Mouse (Mus musculus): ENCODE results near the gene Tgm2. TPM values are rescaled to one million over a fixed set of nuclear protein-coding genes. Genes with fewer than 3 reads are reported as not detected.

The Tgm2 gene
- total RNA-seq (2021), result 10 to 100 TPM; 11.2 to 11.5 TPM

DNA sequence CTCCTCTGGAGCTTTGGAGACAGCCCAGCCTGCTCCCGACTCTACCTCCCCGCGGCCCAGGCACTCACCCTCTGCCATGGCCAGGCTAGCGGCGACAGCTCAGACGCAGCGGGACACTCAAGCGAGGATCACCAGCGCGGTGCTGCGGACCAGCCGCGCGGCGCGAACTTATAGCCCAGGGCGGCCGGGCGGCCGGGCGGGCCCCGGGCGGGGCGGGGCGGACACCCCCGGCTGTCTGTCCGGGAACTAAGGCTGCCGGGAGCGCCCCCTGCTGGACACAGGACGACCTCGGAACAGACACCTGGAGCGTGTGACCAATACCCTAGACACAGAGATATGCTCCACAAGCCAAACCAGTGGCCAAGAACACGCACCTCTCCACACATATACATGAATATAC, at the start of gene Tgm2:
TSS of gene Tgm2 (minus strand) at position 214 of the 400 bp plus-strand sequence.
- intact Hi-C loops (cut with DNase I), result loop anchor here (5.0 kb wide), 1 partner anchor 39 kb away; no protein-coding TSS in a partner anchor
- peak; percentile 56 to 70 for DNase-seq (ENCODE audit: low spot score in 2 of 2)

GRCm38 (mm10) chr2:158194945-158195640, 48.9 kb upstream of the Tgm2 start:
- DNase-seq (ENCODE audit: low spot score in 2 of 2), result no peak
- intact Hi-C loops (cut with DNase I), result no loop called here

DNA sequence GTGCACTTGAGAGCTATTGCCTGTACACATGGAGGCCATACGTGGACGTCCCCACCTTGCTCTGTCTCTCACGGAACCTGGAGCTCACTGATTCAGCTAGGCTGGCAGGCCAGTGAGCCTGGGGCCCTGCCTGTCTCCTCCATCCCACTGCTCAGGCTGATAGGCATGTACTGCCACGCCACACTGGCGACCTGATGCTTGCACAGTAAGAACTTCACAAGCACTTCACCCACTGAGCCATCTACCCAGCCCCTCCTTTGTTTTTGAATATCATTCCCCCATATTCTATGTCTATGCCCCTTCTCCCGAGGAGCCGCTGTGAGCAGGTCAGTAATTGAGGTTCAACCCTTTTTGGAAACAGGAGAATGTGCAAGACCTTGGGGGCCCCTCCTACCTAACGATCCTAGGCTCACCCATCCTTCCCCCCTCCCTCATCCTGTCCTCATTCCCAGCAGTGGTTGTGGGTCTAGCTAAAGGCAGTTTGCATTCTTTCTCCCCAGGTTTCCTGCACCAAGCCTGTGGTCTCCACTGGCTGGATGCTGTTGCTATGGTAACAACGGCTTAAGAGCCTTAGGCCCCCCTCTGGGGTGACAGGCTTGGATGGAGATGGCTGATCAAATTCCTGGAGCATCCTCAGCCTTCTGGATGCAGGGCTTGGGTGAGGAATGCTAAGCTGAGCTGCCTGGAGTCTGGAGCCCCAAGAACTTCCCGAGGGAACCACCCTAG, 47.5 kb upstream of the Tgm2 start:
- intact Hi-C loops (cut with DNase I), result no loop called here
- no peak for DNase-seq (ENCODE audit: low spot score in 2 of 2)

DNA sequence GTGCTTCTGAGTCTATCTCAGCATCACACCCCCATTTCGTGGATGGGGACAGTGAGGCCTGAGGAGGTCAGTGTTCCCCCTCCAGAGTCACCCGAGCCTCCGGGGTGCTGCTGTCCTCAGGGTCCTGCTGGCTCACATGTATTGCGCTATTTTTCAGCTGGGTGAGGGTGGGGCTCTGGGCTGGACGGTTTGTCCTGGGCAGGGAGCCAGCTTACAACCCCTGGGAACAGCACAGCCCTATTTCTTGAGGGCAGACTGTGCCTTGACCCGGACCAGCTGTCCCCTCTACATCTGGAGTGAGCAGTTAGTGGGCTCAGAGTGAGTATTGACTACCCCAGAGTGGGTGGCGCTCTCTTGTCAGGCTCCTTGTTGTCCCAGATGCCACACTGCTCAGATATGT, 44.9 kb upstream of the Tgm2 start:
- intact Hi-C loops (cut with DNase I), result no loop called here
- DNase-seq (ENCODE audit: low spot score in 2 of 2), result no peak

- intact Hi-C loops (cut with DNase I), result no loop called here
- DNase-seq (ENCODE audit: low spot score in 2 of 2), result no peak
These were observed 43.2 kb upstream of the Tgm2 start for GRCm38 (mm10) chr2:158189451-158189850.

DNA sequence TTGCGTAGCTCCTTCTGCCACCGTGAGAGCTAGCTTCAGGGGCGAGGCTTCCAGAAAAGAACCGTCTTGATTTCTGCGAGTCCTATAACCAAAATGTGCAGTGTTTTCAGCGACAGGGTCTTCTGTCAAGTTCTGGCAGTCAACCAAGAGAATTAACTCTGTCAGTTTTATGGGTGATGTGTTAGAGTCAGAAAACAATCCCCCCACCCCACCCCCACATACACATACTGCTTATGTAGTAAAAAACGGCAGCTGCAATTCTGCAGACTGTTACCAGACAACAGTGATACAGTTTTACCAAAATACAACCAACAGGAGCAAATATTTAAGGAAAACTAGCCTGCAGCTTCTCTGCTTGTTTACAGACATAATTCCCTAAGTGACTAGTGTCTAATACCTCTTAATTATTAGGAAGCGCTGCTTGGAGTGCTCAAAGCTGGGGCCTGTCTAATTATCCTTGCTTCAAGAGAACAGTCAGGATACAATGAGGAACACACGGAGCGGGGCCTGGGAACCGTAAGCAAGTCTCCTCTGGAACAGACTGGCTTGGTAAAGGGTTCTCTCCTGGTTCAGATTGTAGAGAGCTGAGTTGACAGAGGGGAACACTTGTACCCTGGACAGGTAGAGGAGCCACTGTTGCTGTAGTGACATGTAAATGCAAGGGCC, 40.1 kb upstream of the Tgm2 start:
- no peak for DNase-seq (ENCODE audit: low spot score in 2 of 2)
- intact Hi-C loops (cut with DNase I), result no loop called here

DNA sequence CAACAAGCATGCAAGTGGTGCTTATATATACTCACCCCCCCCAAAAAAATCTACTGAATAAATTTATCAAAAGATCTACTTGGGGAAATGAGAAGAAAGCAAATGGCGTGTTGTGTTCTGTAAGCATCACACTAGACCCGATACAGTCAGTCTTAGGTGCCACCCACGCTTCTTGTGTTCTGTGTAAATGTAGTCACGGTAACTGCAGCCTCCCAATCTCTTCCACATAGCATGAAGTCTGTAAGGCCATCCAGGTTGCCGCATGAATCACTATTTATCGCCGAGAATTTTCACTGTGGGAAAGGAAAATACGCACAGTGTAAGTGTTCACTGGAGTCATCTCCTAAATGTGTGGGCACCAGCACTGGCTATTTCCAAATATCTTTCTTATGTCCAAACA, 37.0 kb upstream of the Tgm2 start:
- no peak for DNase-seq (ENCODE audit: low spot score in 2 of 2)
- intact Hi-C loops (cut with DNase I), result no loop called here

DNA sequence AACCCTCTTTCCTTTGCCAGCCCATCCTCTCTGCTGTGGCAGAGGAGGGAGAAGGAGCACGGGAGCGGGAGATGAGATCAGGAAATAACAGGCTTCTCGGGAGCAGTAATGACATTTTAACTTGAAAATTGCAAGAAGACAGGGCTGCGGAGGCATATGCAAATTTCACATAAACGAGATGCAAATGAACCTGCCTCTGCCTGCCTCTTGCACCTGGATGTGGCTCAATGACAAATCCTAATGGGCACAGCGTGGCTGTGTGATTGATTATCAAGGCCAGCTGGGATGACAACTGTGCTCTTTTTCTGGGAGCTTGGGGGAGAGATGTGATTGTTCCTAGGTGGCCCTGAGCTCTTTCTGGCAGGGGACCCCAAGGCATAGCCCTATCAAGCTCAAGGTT, 35.7 kb upstream of the Tgm2 start:
- intact Hi-C loops (cut with DNase I), result no loop called here
- DNase-seq (ENCODE audit: low spot score in 2 of 2), result no peak

DNA sequence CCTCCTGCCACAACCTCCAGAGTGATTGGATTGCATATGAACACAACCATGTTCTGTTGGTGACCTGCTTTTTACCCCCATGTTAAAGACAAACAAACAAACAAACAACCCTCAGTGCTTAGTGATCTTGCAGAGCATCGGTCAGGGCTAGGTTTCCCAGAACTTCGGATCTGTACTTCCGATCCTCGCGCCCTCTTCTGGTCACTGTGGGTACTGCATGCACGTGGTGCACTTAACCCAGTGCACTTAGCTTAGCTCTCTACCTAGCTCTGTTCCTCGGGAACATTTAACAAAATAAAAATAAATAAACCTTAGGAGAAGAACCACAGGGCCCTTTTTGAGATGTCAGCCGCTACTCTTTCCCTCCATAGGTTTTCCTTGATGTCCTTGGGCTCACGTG, 34.6 kb upstream of the Tgm2 start:
- intact Hi-C loops (cut with DNase I), result no loop called here
- DNase-seq (ENCODE audit: low spot score in 2 of 2), result no peak

DNA sequence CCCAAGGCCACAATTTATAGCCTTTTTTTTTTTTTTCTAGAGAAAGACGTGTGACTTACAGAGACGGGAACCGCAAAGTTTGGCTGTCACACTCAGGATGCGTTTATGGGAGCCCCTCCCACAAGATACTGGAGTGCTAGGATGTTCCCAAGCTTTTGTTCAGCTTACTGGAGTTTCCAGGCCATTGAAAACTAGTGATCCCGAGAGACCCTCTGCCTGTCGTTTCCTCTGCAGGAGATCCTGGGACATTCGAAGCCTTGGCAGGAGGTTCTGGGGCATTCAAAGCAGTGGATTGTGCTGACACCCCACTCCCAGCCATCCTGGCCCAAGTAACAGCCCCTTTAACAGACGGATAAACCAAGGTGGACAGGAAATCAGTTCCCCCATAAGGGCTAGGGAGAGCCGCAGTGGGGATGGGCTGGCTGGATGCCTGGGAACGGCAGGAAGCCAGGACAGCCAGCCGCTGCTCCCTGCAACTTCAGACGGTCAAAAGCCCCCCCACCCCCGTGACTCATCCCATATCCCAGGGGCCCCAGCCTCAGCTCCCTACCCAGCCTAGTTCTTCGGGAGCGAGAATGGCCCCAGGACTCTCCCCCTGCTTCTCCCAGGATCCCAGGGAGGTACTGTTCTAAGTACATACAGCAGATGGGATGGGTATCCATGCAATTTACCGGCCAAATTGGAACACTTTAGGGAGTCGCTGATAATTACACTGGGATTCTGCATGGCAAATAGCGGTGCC, 33.3 kb upstream of the Tgm2 start:
- intact Hi-C loops (cut with DNase I), result no loop called here
- no peak for DNase-seq (ENCODE audit: low spot score in 2 of 2)

DNA sequence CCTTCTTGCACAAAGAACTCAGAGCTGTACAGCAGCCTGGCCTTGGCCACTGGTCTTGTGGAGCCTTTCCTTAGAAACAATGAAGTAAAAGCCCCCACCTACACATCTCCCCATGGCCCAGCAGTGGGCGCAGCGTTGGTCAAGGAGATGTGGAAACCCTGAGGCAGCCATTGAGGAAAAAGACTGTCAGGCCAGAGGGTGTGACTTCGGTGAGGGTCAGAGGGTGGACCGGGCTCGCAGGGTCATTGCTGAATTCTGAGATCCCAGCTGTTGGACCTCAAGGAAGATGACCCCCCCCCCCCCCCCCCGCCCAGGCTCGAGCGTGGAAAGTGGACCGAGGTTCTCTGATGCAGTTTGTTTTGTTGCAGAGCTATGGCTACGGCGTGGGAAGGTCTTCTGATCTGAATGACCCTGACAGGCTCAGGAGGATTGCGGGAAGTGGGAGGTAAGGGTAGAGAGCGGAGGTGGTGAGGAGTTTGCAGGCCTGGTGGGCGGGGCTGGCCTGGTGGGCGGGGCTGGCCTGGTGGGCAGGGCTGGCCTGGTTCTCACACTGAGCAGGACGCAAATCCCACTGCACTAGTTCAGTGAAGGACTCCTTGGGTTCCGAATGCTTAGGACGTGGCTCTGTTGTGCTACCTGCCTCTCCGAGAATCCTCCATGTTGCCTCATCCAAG, 32.6 kb upstream of the Tgm2 start:
- intact Hi-C loops (cut with DNase I), result no loop called here
- no peak for DNase-seq (ENCODE audit: low spot score in 2 of 2)

DNA sequence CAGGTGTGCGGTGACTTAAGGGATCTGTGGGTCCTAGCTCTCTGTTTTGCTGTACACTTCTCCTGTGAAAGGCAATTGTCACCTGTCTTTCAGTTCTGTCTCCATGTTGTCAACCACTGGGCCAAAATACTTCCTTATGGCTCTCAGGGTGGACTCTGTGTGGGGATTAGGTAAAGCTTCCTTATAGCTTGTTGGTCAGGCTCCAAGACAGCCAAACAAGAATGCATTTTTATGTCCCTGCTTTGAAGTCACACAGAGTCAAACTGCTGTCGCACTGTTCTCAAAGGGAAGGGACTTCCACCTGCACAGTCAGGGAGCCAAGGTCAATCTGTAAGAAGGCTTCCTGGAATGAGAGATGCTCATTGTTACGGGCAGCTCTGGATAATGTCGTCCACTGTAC, 31.9 kb upstream of the Tgm2 start:
- intact Hi-C loops (cut with DNase I), result no loop called here
- no peak for DNase-seq (ENCODE audit: low spot score in 2 of 2)

- no peak for DNase-seq (ENCODE audit: low spot score in 2 of 2)
- intact Hi-C loops (cut with DNase I), result no loop called here
These were observed 31.3 kb upstream of the Tgm2 start for GRCm38 (mm10) chr2:158177574-158177973.

DNA sequence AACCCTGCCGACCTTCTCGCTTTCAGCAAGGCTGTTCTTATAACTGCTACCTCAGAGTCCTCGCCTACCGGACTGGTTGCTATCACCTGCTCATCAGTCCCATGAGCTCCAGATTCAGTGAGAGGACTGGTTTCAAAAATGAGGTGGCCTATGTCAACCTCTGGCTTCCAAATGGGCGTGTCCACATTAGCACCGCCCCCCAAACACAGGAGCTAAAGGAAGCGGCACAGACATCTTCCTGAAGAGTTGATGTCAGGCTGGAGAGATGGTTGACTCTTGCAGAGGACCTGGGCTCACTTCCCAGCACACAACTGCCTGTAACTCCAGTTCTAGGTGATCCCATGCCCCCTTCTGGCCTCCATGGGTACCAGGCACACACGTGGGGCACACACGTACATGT, 30.5 kb upstream of the Tgm2 start:
- intact Hi-C loops (cut with DNase I), result no loop called here
- no peak for DNase-seq (ENCODE audit: low spot score in 2 of 2)

GRCm38 (mm10) chr2:158175433-158175832, 29.2 kb upstream of the Tgm2 start:
- DNase-seq (ENCODE audit: low spot score in 2 of 2), result no peak
- intact Hi-C loops (cut with DNase I), result no loop called here

DNA sequence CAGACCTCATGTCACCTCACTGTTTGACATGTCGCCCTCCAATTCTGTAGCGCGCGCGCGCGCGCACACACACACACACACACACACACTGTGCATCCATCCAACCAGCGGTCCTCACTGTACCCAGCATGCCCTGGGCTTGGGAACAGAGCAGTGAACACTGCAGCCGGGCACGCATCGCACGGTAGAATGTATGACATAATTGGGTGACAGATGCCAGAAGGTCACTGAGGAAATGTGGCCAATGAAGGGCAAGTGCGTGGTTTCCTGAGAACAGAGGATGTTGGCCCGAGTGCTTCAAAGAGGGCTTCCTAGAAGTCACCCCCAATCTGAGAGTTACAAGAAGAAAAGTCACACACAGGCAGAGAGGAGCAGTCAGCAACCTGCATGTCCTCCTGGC, 28.7 kb upstream of the Tgm2 start:
- intact Hi-C loops (cut with DNase I), result no loop called here
- no peak for DNase-seq (ENCODE audit: low spot score in 2 of 2)

- intact Hi-C loops (cut with DNase I), result no loop called here
These were observed 28.2 kb upstream of the Tgm2 start for GRCm38 (mm10) chr2:158174438-158174837.

DNA sequence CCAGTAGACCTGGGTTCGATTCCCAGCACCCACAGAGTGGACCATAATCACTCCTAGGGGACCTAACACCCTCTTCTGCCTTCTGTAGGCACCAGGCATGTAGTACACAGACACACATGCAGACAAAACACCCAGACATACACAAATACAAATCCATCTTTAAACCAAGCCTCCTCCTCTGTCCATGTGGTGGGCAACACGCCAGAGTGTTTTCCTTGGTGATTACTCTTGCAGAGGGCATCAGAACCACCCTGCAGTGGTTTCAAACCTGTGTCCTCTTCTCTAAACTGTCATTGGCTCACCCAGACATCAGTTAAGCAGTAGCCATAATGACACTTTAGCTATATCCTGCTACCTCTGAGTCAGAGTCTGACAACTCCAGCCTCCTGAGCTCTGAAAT, 24.2 kb upstream of the Tgm2 start:
- no peak for DNase-seq (ENCODE audit: low spot score in 2 of 2)
- intact Hi-C loops (cut with DNase I), result no loop called here

More at GRCm38 (mm10) chr2:158174438-158174837, 28.2 kb upstream of the Tgm2 start:
- DNase-seq (ENCODE audit: low spot score in 2 of 2), result no peak

- intact Hi-C loops (cut with DNase I), result no loop called here
These were observed 23.5 kb upstream of the Tgm2 start for GRCm38 (mm10) chr2:158169771-158170170.

GRCm38 (mm10) chr2:158169351-158169750, 23.1 kb upstream of the Tgm2 start:
- intact Hi-C loops (cut with DNase I), result no loop called here
- DNase-seq (ENCODE audit: low spot score in 2 of 2), result no peak

More at GRCm38 (mm10) chr2:158169771-158170170, 23.5 kb upstream of the Tgm2 start:
- no peak for DNase-seq (ENCODE audit: low spot score in 2 of 2)

Measured in left cerebral cortex, postnatal 36 days (tissue).